Mouse (Mus musculus) T-helper 2 cell (primary cell): ENCODE data around the gene Cacna2d3.

ENCODE experiments used
- in situ Hi-C: fragments of 300-600 bp; cut with MboI, MseI; formaldehyde crosslinking; loops from one replicate; pipeline ENCODE4 v1.15.1; 2025; ENCODE audit warnings: high pct_unique_total_duplicates

The Cacna2d3 gene

GRCm38 (mm10) chr14:29163998-29164652, 557.5 kb downstream of the Cacna2d3 start:
- in situ Hi-C loops, result no loop called here

GRCm38 (mm10) chr14:29159803-29160202, 561.9 kb downstream of the Cacna2d3 start:
- in situ Hi-C loops, result no loop called here

GRCm38 (mm10) chr14:29157096-29157495, 564.6 kb downstream of the Cacna2d3 start:
- in situ Hi-C loops, result no loop called here

- in situ Hi-C loops, result no loop called here
These were observed 577.5 kb downstream of the Cacna2d3 start for GRCm38 (mm10) chr14:29144184-29144583.

- in situ Hi-C loops, result no loop called here
These were observed 584.0 kb downstream of the Cacna2d3 start for GRCm38 (mm10) chr14:29137614-29138013.

- in situ Hi-C loops, result no loop called here
These were observed 584.6 kb downstream of the Cacna2d3 start for GRCm38 (mm10) chr14:29137006-29137579.

- in situ Hi-C loops, result no loop called here
These were observed 586.8 kb downstream of the Cacna2d3 start for GRCm38 (mm10) chr14:29134901-29135300.

GRCm38 (mm10) chr14:29130511-29130910, 591.2 kb downstream of the Cacna2d3 start:
- in situ Hi-C loops, result no loop called here

GRCm38 (mm10) chr14:29123886-29124285, 597.8 kb downstream of the Cacna2d3 start:
- in situ Hi-C loops, result no loop called here

GRCm38 (mm10) chr14:29122749-29123148, 598.9 kb downstream of the Cacna2d3 start:
- in situ Hi-C loops, result no loop called here

- in situ Hi-C loops, result no loop called here
These were observed 607.7 kb downstream of the Cacna2d3 start for GRCm38 (mm10) chr14:29113852-29114450.

- in situ Hi-C loops, result no loop called here
These were observed 610.0 kb downstream of the Cacna2d3 start for GRCm38 (mm10) chr14:29111666-29112065.

GRCm38 (mm10) chr14:29110351-29111091, 611.1 kb downstream of the Cacna2d3 start:
- in situ Hi-C loops, result no loop called here

- in situ Hi-C loops, result no loop called here
These were observed 614.2 kb downstream of the Cacna2d3 start for GRCm38 (mm10) chr14:29107464-29107863.

GRCm38 (mm10) chr14:29097776-29098175, 623.9 kb downstream of the Cacna2d3 start:
- in situ Hi-C loops, result no loop called here

- in situ Hi-C loops, result no loop called here
These were observed 626.2 kb downstream of the Cacna2d3 start for GRCm38 (mm10) chr14:29095431-29095830.

- in situ Hi-C loops, result loop anchor here (5.0 kb wide), 1 partner anchor 1273 kb away; no protein-coding TSS in a partner anchor
These were observed 631.6 kb downstream of the Cacna2d3 start for GRCm38 (mm10) chr14:29090074-29090473.

- in situ Hi-C loops, result no loop called here
These were observed 635.1 kb downstream of the Cacna2d3 start for GRCm38 (mm10) chr14:29086528-29086927.

- in situ Hi-C loops, result no loop called here
These were observed 636.0 kb downstream of the Cacna2d3 start for GRCm38 (mm10) chr14:29085493-29086159.

- in situ Hi-C loops, result no loop called here
These were observed 639.5 kb downstream of the Cacna2d3 start for GRCm38 (mm10) chr14:29082171-29082570.

- in situ Hi-C loops, result no loop called here
These were observed 641.0 kb downstream of the Cacna2d3 start for GRCm38 (mm10) chr14:29080630-29081029.

- in situ Hi-C loops, result no loop called here
These were observed 641.4 kb downstream of the Cacna2d3 start for GRCm38 (mm10) chr14:29080228-29080627.
